Mouse (Mus musculus): ENCODE results near the gene Tnrc18.

The Tnrc18 gene

GRCm38 (mm10) chr5:142811870-142812443 lies 5.5 kb downstream of the Tnrc18 start:
- DNase-seq (ENCODE audit: inconsistent age in 2 of 2, low spot score in 1 of 2): peak in 1 of 2 experiments; percentile 70

- DNase-seq (ENCODE audit: inconsistent age in 2 of 2, low spot score in 1 of 2): peak in 1 of 2 experiments; percentile 72
These were observed 6.5 kb downstream of the Tnrc18 start for GRCm38 (mm10) chr5:142810710-142811599.

GRCm38 (mm10) chr5:142807661-142808060 lies 9.8 kb downstream of the Tnrc18 start:
- no peak for DNase-seq (ENCODE audit: inconsistent age in 2 of 2, low spot score in 1 of 2)

- DNase-seq (ENCODE audit: inconsistent age in 2 of 2, low spot score in 1 of 2): no peak
These were observed 13.7 kb downstream of the Tnrc18 start for GRCm38 (mm10) chr5:142803746-142804145.

GRCm38 (mm10) chr5:142802884-142803283 lies 14.6 kb downstream of the Tnrc18 start:
- no peak for DNase-seq (ENCODE audit: inconsistent age in 2 of 2, low spot score in 1 of 2)

DNA sequence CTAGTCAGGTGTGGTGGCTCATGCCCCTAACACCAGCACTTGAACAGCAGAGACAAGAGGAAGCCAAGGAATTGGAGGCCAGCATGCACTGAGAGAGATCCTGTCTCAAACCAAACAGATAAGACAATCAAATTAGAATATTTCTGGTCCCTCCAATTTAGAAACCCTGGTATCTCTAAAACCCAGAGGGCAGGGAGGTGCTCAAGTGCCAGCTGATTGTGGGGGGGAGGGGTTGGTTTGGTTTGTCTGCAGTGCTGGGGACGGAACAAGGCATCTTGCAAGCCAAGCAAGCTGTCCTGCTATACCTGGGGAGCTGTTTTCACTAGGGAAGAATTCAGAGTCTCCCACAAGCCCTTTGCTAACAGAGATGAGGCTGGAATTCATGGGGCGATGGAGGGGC lies 15.5 kb downstream of the Tnrc18 start:
- DNase-seq (ENCODE audit: inconsistent age in 2 of 2, low spot score in 1 of 2): no peak

DNA sequence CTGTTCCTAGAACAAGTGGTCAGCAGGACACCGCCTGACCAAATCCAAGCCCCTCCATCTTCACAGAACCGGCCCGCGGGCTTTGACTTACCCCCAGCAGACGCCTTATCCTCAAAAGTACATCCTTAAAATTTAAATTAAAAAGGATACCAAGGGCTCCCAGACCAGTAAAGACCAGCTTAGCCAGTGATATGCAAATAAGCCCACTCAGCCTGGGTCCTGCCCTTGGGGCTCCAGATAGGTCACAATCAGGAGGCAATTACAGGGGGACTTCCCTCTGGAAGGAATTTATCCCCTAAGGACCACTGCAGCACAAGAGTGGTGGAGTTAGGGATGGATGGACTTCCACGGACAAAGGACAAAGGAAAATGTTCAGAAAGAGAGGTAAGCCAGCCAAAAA lies 16.8 kb downstream of the Tnrc18 start:
- DNase-seq (ENCODE audit: inconsistent age in 2 of 2, low spot score in 1 of 2): no peak

DNA sequence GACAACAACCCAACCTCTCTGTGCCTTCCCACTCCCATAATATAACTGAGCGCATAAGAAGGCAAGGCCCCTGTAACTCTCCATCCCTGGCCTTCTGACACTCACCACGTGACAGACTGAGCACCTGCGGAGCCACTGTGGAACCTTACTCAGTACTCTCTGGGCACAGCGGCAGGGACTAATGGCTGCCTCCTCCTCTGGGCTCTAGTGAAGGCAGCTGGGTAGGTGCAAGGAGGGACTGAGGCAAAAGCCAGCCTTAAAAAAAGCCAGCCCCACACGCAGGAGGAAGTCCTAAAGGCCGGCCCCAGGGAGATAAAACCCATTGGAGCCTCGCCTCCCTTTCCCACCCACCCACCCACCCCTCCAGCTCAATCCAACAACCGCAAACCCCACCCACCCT lies 17.3 kb downstream of the Tnrc18 start:
- DNase-seq (ENCODE audit: inconsistent age in 2 of 2, low spot score in 1 of 2): no peak

- no peak for DNase-seq (ENCODE audit: inconsistent age in 2 of 2, low spot score in 1 of 2)
These were observed 18.2 kb downstream of the Tnrc18 start for GRCm38 (mm10) chr5:142799259-142799658.

- peak in 1 of 2 experiments; percentile 76 for DNase-seq (ENCODE audit: inconsistent age in 2 of 2, low spot score in 1 of 2)
These were observed 19.3 kb downstream of the Tnrc18 start for GRCm38 (mm10) chr5:142798190-142798589.

DNA sequence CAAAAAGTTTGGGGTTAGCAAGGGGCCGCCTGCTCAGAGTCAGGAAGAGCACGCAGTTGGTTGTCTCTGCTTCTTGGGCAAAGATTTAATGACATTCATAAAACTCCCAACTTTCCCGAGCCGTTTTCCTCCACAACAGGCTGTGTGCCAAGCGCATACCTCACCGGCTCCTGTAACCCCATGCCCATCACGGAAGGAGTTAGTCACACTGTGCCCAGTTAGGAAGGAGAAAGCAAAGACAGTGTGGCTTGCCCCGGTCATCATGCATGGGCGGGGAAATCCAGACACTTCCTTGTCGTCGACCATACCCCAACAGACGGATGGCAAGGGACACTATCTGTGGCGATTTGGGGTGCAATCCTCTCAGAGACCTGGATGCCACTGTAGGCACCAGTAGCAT lies 19.8 kb downstream of the Tnrc18 start:
- peak; percentile 87 to 91 for DNase-seq (ENCODE audit: inconsistent age in 2 of 2, low spot score in 1 of 2)

- no peak for DNase-seq (ENCODE audit: inconsistent age in 2 of 2, low spot score in 1 of 2)
These were observed 20.5 kb downstream of the Tnrc18 start for GRCm38 (mm10) chr5:142796921-142797320.

DNA sequence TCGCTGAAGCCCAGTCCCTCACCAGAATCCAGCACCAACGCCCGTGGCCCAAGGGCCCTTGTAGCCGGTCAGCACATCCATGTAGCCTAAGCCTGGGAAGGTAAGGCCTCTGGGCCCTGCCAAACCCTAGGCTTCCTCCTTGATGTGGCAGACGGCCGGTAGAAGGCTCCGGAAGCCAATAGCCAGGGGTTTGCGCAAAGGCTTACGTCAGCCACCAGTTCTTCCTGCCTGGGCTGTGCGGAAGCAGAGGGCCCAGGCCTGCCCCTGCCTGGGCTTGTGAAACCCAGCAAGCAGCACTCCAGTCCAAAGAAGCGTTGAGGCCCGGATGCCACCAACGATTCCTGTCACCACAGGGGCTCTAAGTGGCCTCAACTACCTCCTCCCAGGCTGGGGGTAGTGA lies 22.9 kb downstream of the Tnrc18 start:
- DNase-seq (ENCODE audit: inconsistent age in 2 of 2, low spot score in 1 of 2): peak; percentile 50 to 60

DNA sequence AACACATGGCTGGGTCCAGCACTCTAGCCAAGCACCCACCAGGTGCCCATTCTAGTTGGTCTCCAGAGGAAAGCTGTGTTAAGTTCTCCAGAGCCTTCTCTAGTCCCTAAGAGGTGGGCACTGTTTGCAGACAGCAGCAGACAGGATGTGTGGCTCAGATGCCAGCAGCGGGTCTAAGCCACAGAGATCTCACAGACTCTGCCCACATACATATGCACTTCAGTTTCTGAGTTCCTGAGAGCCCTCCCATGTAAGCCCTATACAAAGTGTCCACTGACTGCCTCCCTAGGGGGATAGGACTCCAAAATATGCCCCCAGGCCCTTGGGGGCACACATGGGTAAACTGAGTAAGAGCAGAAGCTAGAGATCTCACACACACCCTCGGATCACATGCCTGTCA lies 23.3 kb downstream of the Tnrc18 start:
- no peak for DNase-seq (ENCODE audit: inconsistent age in 2 of 2, low spot score in 1 of 2)

DNA sequence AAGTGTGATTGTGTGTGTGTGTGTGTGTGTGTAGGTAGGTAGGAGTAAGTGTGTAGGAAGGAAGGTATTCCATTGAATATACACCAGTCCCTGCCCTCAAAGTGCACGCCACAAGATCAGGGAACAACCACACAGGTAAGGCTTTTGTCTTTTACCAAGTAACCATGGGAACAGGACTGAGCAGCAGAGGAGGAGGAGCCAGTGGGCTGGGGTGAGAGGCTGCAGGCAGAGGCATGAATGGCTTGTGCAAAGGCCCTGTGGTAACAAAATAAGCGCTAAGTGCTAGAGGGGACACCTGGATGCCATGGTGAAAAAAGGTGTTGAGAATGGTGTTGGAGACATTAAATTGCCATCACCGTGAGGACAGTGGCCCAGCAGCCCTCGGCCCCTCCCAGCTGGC lies 24.9 kb downstream of the Tnrc18 start:
- DNase-seq (ENCODE audit: inconsistent age in 2 of 2, low spot score in 1 of 2): no peak

- no peak for DNase-seq (ENCODE audit: inconsistent age in 2 of 2, low spot score in 1 of 2)
These were observed 29.2 kb downstream of the Tnrc18 start for GRCm38 (mm10) chr5:142788279-142788678.

DNA sequence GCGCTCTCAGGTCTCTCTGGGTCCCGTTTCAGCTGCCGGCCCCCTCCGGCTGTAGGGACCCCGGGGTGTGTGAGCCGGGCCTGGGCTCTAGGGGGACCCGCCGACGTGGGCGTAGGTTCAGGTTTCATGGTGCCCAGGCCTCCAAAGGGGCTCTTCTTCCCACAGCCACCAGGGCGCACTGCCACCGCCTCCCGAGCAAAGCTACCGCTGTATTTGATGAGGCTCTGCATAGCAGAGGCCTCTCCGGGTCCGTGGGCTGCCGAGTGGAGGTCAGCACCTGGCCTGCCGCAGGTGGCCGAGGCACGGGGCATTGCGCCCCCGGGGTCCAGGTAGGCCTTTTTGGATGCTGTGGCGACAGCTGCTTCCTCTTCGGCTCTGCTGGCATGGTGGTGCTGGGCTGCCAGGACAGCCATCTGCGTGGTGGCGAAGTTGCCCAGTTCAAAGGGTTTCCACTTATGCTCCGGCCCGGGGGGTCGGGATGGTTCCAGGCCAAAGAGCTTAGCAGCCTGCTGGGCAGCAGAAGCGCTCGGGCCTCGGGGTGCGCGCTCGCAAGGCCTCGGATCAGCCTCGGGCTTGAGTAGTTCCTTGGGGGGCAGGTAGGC lies 30.1 kb downstream of the Tnrc18 start:
- no peak for DNase-seq (ENCODE audit: inconsistent age in 2 of 2, low spot score in 1 of 2)

DNA sequence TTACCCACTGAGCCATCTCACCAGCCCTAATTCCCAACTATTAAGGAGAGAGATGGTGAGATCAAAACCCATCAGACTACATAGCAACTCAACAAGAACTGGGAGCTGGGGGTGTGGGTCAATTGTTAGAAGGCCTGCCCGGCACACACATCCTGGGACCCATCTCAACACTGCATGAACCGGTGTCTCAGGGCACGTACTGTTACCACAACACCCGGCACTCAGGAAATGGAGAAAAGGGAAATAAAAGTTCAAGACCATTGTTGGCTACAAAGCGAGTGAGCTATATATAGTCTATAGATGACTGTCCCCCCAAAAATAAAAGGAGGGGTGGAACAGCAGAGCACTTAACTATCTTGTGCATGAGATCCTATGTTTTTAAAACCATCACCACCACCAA lies 30.8 kb downstream of the Tnrc18 start:
- DNase-seq (ENCODE audit: inconsistent age in 2 of 2, low spot score in 1 of 2): no peak

GRCm38 (mm10) chr5:142786215-142786614 lies 31.2 kb downstream of the Tnrc18 start:
- no peak for DNase-seq (ENCODE audit: inconsistent age in 2 of 2, low spot score in 1 of 2)

DNA sequence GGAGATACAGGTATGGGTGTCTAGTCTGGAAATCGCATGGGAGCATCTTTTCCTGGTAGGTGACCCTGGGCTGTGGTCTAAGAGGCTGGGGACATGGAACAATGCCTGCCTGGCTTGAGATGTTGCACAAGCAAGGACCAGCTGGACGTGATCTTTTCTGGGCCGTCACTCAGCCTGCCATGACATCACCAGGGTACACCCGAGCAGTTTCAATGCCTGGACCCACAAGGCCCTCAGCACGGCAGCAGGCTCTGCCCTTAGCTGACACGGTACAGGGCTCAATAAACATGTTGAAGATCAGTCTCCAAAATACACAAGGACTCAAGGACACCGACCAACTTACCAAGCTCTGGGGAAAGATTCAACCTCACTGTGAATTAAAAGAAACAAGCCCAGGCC lies 34.3 kb downstream of the Tnrc18 start:
- peak; percentile 76 to 83 for DNase-seq (ENCODE audit: inconsistent age in 2 of 2, low spot score in 1 of 2)

- DNase-seq (ENCODE audit: inconsistent age in 2 of 2, low spot score in 1 of 2): no peak
These were observed 34.9 kb downstream of the Tnrc18 start for GRCm38 (mm10) chr5:142782459-142783141.

GRCm38 (mm10) chr5:142780579-142780978 lies 36.9 kb downstream of the Tnrc18 start:
- no peak for DNase-seq (ENCODE audit: inconsistent age in 2 of 2, low spot score in 1 of 2)
